Mouse (Mus musculus) liver, embryonic 13.5 days (tissue): ENCODE data around the gene Klk9. TPM values are rescaled to one million over a fixed set of nuclear protein-coding genes. Genes with fewer than 3 reads are reported as not detected.
A peak's percentile ranks its signal among the peaks of the same experiment; 100 is the strongest.

ENCODE experiments used
- ATAC-seq: fragments of 200-750 bp; cut with Nextera tagmentation; 2 replicates; pipeline ENCODE4 v1.8.0; 2017; ENCODE audit warnings: low read depth, mild to moderate bottlenecking, moderate number of reproducible peaks, moderate library complexity
- DNase-seq: peaks from one replicate; pipeline ENCODE4 v3.0.0; 2022
- H3K27ac ChIP-seq: fragments of 300-500 bp; sonication (generic); 2 replicates; pipeline ENCODE4 v1.5.1; 2015; ENCODE audit warnings: moderate library complexity, mild to moderate bottlenecking, inconsistent platforms
- H3K27me3 ChIP-seq: fragments of 300-500 bp; sonication (generic); 2 replicates; pipeline ENCODE4 v1.6.1; 2015; ENCODE audit warnings: mild to moderate bottlenecking, inconsistent platforms
- H3K36me3 ChIP-seq: fragments of 300-500 bp; sonication (generic); 2 replicates; pipeline ENCODE4 v1.6.1; 2015; ENCODE audit warnings: mild to moderate bottlenecking, inconsistent platforms
- H3K4me1 ChIP-seq: fragments of 300-500 bp; sonication (generic); replicated peaks from 2 replicates; pipeline ENCODE4 v1.6.1; 2015; ENCODE audit warnings: inconsistent platforms
- H3K4me2 ChIP-seq: fragments of 300-500 bp; sonication (generic); 2 replicates; pipeline ENCODE4 v1.6.1; 2015; ENCODE audit warnings: inconsistent platforms, mild to moderate bottlenecking, moderate library complexity
- H3K4me3 ChIP-seq: fragments of 300-500 bp; sonication (generic); replicated peaks from 2 replicates; pipeline ENCODE4 v1.5.1; 2015; ENCODE audit warnings: mild to moderate bottlenecking, inconsistent platforms
- H3K9ac ChIP-seq: fragments of 300-500 bp; sonication (generic); 2 replicates; pipeline ENCODE4 v1.6.1; 2015; ENCODE audit warnings: mild to moderate bottlenecking, inconsistent platforms
- H3K9me3 ChIP-seq: fragments of 300-500 bp; sonication (generic); replicated peaks from 2 replicates; pipeline ENCODE4 v1.6.1; 2016; ENCODE audit warnings: inconsistent platforms
- WGBS: fragments of 180-500 bp; shearing (Covaris S2); methylation state at CpG from one replicate; pipeline ENCODE4 v1.1.7; 2015; ENCODE audit not compliant: insufficient replicate concordance; 5-methylcytosine and 5-hydroxymethylcytosine counted together
- polyA plus RNA-seq: library from polyadenylated mRNA; unstranded; fragments of >200 nt; fragmentation: Nextera tagmentation; extraction: Ambion mirVana; gene quantifications from 2 replicates; pipeline ENCODE4 v1.2.1, GENCODE M21; 2015

Klk9 gene
- polyA plus RNA-seq, 1 experiment from 2014 or later, result not detected

DNA sequence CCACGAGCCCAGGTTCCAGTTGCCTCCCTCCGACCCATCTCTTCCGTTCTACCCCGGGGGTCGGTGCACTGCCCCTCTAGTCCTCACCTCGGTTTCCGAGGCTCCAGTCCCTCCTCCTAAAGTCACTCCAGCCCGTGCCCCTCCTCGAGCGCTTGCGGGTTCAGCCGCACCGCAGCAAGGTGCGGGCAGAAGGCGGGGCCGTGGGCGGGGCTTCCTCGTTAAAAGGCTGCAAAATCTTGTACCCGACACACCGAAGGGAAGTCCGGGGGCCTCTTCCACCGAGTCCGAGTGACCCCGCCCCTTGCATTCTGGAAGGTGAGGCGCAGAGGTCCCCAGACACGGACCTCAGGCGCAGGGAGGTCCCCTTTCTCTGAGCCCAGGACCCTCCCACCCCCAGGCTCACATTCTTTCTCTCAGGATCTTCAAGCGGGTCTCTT is 5.7 kb downstream of the Klk9 start, which contains the start of gene Klk8:
TSS of gene Klk8 (plus strand) at position 245 of the 437 bp plus-strand sequence.
- Histone ChIP-seq H3K4me3 (peak within 1 kb of the TSS; percentile 51), H3K9me3 (no peaks in the 10 kb centered on the region), H3K9ac (no peak within 1 kb of the TSS), H3K4me1 (peaks cover 13% of the 10 kb centered on the region), H3K4me2 (peak within 1 kb of the TSS; percentile 63), H3K27ac (no peak within 1 kb of the TSS), H3K36me3 (no peaks in the 10 kb centered on the region), H3K27me3 (peaks cover 31% of the 10 kb centered on the region)
- DNase-seq (no peak), ATAC-seq (no peak)
- under 1% methylated on average over 28 of the region's 28 CpGs for WGBS

DNA sequence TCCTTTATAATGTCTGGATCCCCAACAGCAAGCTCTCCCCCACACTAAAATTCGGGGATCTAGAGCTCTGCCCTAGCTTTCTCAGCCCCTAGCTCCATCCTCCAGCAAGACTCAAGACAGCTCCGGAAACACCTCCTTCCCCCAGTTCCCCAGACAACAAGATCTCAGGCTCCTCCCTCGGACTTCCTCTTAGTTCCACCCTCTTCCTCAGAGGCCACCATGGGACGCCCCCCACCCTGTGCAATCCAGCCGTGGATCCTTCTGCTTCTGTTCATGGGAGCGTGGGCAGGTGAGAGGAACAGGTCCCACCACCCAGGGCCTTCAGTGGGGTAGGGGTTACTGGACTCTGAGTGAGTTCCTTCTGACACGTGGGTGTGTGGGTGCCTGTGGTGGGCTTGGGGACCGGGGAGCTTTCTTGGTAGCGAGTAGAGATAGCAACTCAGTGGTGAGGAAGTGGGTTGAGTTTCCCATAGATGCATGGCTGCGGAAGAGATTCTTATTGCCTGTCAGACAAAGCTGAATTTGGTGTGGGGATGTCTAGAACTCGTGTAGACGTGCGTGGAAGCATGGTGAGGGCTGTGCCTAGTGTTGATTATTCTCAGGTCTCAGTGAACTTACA is 6.3 kb downstream of the Klk9 start:
- no peak for DNase-seq
- Histone ChIP-seq H3K9me3 (no peaks in the 10 kb centered on the region), H3K27ac (no peak overlapping the region), H3K36me3 (no peaks in the 10 kb centered on the region), H3K27me3 (peaks cover 31% of the 10 kb centered on the region), H3K4me3 (peak overlapping the region; percentile 51), H3K9ac (no peak overlapping the region), H3K4me1 (peaks cover 13% of the 10 kb centered on the region), H3K4me2 (peak overlapping the region; percentile 63)
- no peak for ATAC-seq
- 6% methylated on average over 13 of the region's 13 CpGs for WGBS

DNA sequence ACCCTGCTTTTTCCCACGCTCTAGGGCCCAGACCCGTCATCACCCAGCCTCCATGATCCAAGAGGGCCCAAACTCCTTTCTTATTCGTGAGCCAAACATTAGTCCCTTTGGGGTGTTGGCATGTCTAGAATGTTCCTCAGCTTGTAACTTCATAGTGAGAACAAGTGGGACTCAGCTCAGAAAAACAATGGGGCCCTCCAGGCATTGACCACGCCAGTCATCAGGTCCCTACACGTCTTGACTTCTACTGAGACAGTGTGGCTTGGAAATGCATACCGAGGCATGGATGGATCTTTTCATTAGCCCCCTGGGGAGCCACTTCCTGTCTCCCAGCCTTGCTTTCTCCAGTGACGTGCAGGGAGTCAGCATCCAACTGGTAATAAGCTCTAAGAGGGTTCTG is 8.2 kb downstream of the Klk9 start:
- Histone ChIP-seq H3K27ac (no peak overlapping the region), H3K36me3 (no peaks in the 10 kb centered on the region), H3K9ac (no peak overlapping the region), H3K4me3 (no peak overlapping the region), H3K4me1 (peaks cover 13% of the 10 kb centered on the region), H3K27me3 (peaks cover 31% of the 10 kb centered on the region), H3K9me3 (no peaks in the 10 kb centered on the region), H3K4me2 (no peak overlapping the region)
- 55% methylated on average over 7 of the region's 7 CpGs for WGBS
- DNase-seq (no peak), ATAC-seq (no peak)

DNA sequence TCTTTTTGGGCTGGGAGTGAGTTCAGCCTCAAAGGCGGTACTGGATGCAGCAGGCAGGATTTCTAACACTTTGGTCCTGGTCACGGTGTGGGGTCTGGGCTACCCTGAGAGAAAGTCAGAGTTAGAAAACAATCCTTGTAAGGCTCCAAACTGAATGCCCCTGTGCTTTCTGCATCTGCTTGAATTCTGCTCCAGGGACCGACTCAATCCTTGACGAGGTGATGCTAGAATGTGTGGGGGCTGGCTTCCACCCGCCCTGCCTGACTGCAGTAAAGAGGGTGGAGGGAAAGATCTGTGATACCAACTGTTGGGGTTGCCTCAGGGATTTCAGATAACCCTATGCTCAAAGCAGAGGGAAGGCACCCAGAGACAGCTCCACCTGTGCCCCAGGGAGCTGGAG is 19.3 kb downstream of the Klk9 start, which contains the start of gene Klk7:
TSS of gene Klk7 (plus strand) at position 301 of the 400 bp plus-strand sequence.
- no peaks in the 10 kb centered on the region for H3K27me3 ChIP-seq
- H3K4me1 ChIP-seq, result no peaks in the 10 kb centered on the region
- no peak within 1 kb of the TSS for H3K4me2 ChIP-seq
- no peak within 1 kb of the TSS for H3K9ac ChIP-seq
- WGBS, result 50% methylated on average over 5 of the region's 5 CpGs
- no peak within 1 kb of the TSS for H3K27ac ChIP-seq
- H3K4me3 ChIP-seq, result no peak within 1 kb of the TSS
- DNase-seq, result no peak
- no peaks in the 10 kb centered on the region for H3K9me3 ChIP-seq
- no peak for ATAC-seq
- H3K36me3 ChIP-seq, result no peaks in the 10 kb centered on the region

DNA sequence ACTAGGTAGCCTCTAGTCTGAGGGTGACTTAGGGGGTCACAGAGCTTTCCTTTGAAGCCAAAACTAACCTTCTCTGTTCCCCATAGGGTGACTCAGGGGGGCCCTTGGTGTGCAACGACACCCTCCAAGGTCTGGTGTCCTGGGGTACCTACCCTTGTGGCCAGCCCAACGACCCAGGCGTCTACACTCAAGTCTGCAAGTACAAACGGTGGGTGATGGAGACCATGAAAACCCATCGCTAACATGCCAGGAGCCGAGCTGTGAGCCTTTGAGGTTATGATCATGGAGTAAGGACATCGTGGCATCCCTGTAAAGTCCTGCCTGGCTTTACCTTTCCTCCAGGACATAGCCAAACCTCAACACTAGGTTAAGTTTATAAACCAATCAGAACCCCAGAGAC is 23.5 kb downstream of the Klk9 start:
- Histone ChIP-seq H3K36me3 (no peaks in the 10 kb centered on the region), H3K4me2 (no peak overlapping the region), H3K9me3 (no peaks in the 10 kb centered on the region), H3K9ac (no peak overlapping the region), H3K27me3 (no peaks in the 10 kb centered on the region), H3K4me1 (no peaks in the 10 kb centered on the region), H3K27ac (no peak overlapping the region), H3K4me3 (no peak overlapping the region)
- DNase-seq, result no peak
- ATAC-seq, result no peak
- WGBS, result 63% methylated on average over 7 of the region's 7 CpGs

DNA sequence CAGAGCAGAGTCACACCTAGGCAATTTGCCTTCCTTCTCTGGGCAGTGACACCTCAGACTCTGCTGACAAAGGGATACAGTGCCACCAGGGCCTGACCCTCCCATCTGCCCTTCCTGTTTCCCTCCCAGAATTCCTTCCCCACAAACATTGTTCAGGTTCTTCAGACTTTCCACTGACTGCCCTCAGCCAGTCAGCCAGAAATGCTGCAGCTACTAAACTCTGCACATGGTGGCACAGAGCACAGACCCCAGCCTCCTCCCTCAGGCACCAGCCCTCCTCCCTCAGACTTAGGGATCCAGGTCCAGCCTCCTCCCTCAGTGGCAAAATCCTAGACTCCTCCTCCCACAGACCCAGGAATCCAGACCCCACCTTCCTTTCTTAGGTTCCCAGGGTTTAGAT is 25.1 kb downstream of the Klk9 start:
- Histone ChIP-seq H3K36me3 (no peaks in the 10 kb centered on the region), H3K9ac (no peak overlapping the region), H3K4me2 (no peak overlapping the region), H3K4me3 (no peak overlapping the region), H3K4me1 (no peaks in the 10 kb centered on the region), H3K27ac (no peak overlapping the region), H3K9me3 (no peaks in the 10 kb centered on the region), H3K27me3 (no peaks in the 10 kb centered on the region)
- DNase-seq (no peak), ATAC-seq (no peak)

DNA sequence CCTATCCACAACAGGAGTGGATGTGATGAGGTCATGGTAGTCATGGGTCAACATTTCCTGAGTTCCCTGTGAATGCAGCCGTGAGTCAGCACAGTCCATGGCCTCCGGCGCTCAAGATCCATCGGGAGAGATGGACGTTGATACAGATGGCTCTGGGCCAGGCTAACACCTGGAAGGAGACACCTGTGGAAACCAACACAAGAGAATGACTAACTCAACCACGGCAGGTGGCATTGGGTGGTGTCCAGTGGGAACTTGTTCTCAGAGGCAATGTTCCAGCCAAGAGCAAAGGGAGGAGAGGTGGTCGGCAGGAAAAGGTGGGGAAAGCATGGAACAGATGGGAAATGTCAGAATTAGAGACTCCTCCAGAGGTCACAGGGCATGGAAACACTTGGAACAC is 29.9 kb downstream of the Klk9 start:
- ATAC-seq (no peak), DNase-seq (no peak)
- no peak overlapping the region for H3K4me2 ChIP-seq
- H3K4me1 ChIP-seq, result no peaks in the 10 kb centered on the region
- H3K27ac ChIP-seq, result no peak overlapping the region
- no peaks in the 10 kb centered on the region for H3K36me3 ChIP-seq
- no peak overlapping the region for H3K4me3 ChIP-seq
- no peak overlapping the region for H3K9ac ChIP-seq
- WGBS, result 73% methylated on average over 7 of the region's 7 CpGs
- H3K9me3 ChIP-seq, result no peaks in the 10 kb centered on the region
- no peaks in the 10 kb centered on the region for H3K27me3 ChIP-seq

DNA sequence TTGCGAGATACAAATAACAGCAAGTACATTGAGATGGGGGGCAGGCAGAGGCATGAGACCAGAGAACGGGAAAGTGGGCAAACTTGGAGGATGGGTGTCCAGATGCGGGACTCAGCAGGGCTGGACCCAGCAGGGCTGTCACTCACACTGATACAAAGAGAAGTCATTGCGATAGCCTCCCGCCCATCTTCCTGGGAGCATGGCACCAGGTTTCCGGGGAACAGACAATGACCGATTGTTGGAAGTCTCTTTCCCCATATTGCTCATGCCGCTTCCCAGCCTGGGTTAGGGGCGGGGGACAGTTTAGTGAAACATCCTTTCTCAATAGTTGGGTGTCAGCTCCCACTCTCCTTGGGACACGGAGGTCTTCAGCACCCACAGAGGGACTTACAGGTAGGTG is 32.5 kb downstream of the Klk9 start, which contains the start of gene Klk6:
TSS of gene Klk6 (plus strand) at position 301 of the 400 bp plus-strand sequence.
- ATAC-seq, result no peak
- Histone ChIP-seq H3K27ac (no peak within 1 kb of the TSS), H3K27me3 (no peaks in the 10 kb centered on the region), H3K4me2 (no peak within 1 kb of the TSS), H3K4me1 (no peaks in the 10 kb centered on the region), H3K36me3 (no peaks in the 10 kb centered on the region), H3K9me3 (no peaks in the 10 kb centered on the region), H3K4me3 (no peak within 1 kb of the TSS), H3K9ac (no peak within 1 kb of the TSS)
- 75% methylated on average over 10 of the region's 10 CpGs for WGBS
- DNase-seq, result no peak

DNA sequence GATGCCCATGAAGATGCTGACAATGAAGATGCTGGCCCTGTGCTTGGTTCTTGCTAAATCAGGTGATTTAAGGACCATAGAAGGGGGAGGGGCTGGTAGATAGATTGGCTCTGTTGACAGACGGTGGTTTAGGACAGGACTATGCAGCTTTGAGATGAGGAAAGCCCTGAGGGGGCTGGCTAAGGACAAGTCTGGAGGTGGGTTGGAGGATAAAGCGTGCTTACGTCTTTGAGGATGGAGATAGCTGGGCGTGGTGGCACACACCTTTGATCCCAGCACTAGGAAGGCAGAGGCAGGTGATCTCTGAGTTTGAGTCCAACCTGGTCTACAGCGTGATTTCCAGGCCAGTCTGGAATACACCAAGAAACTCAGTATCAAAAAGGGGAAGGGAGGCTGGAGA is 34.4 kb downstream of the Klk9 start:
- H3K4me3 ChIP-seq, result no peak overlapping the region
- no peaks in the 10 kb centered on the region for H3K27me3 ChIP-seq
- ATAC-seq, result no peak
- H3K4me2 ChIP-seq, result no peak overlapping the region
- no peaks in the 10 kb centered on the region for H3K36me3 ChIP-seq
- DNase-seq, result no peak
- WGBS, result 63% methylated on average over 5 of the region's 5 CpGs
- H3K9ac ChIP-seq, result no peak overlapping the region
- H3K9me3 ChIP-seq, result no peaks in the 10 kb centered on the region
- H3K4me1 ChIP-seq, result no peaks in the 10 kb centered on the region
- H3K27ac ChIP-seq, result no peak overlapping the region

DNA sequence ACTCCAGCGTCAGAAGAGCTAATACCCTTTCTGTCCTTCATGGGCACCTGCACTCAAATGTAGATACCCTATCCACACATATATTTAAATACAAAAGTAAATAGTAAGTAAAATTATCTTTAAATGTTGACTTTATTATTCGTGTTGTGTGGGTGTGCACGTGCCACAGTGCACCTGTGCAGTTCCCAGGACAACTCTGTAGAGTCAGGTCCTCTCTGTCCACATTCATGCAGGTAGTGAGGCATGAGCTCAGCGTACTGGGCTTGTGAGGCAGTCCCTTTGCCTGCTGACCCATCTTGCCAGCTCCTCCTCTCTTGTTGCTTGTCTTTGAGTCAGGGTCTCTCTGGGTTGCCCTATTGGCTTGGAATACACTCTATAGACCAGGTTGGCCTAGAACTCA is 36.0 kb downstream of the Klk9 start:
- no peaks in the 10 kb centered on the region for H3K9me3 ChIP-seq
- ATAC-seq, result no peak

DNA sequence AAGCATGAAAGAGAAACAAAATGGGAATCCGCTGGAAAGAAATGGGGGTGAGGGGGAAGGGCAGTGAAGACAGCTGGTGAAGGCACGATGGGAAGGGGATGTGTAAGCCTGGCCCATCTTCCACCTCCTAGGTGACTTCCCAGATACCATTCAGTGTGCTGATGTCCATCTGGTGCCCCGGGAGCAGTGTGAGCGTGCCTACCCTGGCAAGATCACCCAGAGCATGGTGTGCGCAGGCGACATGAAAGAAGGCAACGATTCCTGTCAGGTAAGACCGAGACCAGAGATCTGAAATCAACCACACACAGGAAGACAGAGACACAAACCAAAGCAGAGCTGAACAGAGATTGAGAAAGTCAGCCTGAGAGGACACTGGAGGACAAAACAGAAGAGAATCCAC is 37.3 kb downstream of the Klk9 start:
- no peak for ATAC-seq
- WGBS, result 71% methylated on average over 8 of the region's 8 CpGs
- Histone ChIP-seq H3K36me3 (no peaks in the 10 kb centered on the region), H3K4me3 (no peak overlapping the region), H3K27ac (no peak overlapping the region), H3K9me3 (no peaks in the 10 kb centered on the region), H3K4me2 (no peak overlapping the region), H3K27me3 (no peaks in the 10 kb centered on the region), H3K9ac (no peak overlapping the region), H3K4me1 (no peaks in the 10 kb centered on the region)
- DNase-seq, result no peak

More for the DNA sequence above, 36.0 kb downstream of the Klk9 start:
- H3K4me3 ChIP-seq, result no peak overlapping the region
- no peak overlapping the region for H3K4me2 ChIP-seq
- no peaks in the 10 kb centered on the region for H3K4me1 ChIP-seq
- WGBS, result 56% methylated on average over 4 of the region's 4 CpGs
- no peak for DNase-seq
- H3K27ac ChIP-seq, result no peak overlapping the region
- H3K27me3 ChIP-seq, result no peaks in the 10 kb centered on the region
- no peaks in the 10 kb centered on the region for H3K36me3 ChIP-seq
- H3K9ac ChIP-seq, result no peak overlapping the region

DNA sequence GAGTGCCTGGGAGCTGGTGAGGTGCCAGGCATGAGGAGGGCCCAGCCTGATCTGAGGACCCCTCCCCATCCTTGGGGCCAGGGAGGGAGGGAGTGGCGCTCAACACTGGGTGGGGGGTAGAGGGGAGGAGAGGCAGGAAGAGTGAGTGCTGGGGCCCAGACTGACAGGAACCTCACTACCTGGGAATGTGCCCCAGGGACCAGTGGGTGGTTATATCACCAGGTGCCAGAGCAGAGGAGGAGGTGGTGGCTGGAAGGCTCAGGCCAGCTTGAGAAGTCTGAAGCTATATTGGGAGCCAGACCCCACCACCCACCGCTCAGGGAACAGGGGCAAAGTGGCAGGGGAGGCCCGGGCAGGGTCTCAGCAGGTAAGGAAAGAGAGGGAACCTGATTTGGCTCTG is 50.0 kb downstream of the Klk9 start, which contains the start of gene Klk5:
TSS of gene Klk5 (plus strand) at position 271 of the 400 bp plus-strand sequence.
- ATAC-seq (no peak), DNase-seq (no peak)
- Histone ChIP-seq H3K9ac (no peak within 1 kb of the TSS), H3K27ac (no peak within 1 kb of the TSS), H3K27me3 (no peaks in the 10 kb centered on the region), H3K4me3 (no peak within 1 kb of the TSS), H3K4me1 (no peaks in the 10 kb centered on the region), H3K4me2 (no peak within 1 kb of the TSS), H3K36me3 (no peaks in the 10 kb centered on the region), H3K9me3 (no peaks in the 10 kb centered on the region)
- 32% methylated on average over 3 of the region's 3 CpGs for WGBS
